Mouse (Mus musculus) midbrain, embryonic 15.5 days (tissue): ENCODE measurements at regions not wholly inside any gene's neighbourhood (a gene's known extent, or its start where the extent isn't known, plus 50 kb on each side); places are given as distances from the start of the nearest gene placed in this dataset.

Experiments
- ATAC-seq: fragments of 200-750 bp; cut with Nextera tagmentation; replicated peaks from 2 replicates; pipeline ENCODE4 v1.8.0; 2017; ENCODE audit warnings: moderate TSS enrichment
- H3K27ac ChIP-seq: fragments of 300-500 bp; sonication (generic); 2 replicates; pipeline ENCODE4 v1.5.1; 2015; ENCODE audit warnings: mild to moderate bottlenecking, inconsistent platforms
- H3K27me3 ChIP-seq: fragments of 300-500 bp; sonication (generic); replicated peaks from 2 replicates; pipeline ENCODE4 v1.6.1; 2015; ENCODE audit warnings: inconsistent platforms
- H3K36me3 ChIP-seq: fragments of 300-500 bp; sonication (generic); replicated peaks from 2 replicates; pipeline ENCODE4 v1.6.1; 2015; ENCODE audit warnings: inconsistent platforms
- H3K4me1 ChIP-seq: fragments of 300-500 bp; sonication (generic); 2 replicates; pipeline ENCODE4 v1.6.1; 2015; ENCODE audit warnings: inconsistent platforms
- H3K4me2 ChIP-seq: fragments of 300-500 bp; sonication (generic); 2 replicates; pipeline ENCODE4 v1.6.1; 2015; ENCODE audit warnings: inconsistent platforms, mild to moderate bottlenecking, moderate library complexity
- H3K4me3 ChIP-seq: fragments of 300-500 bp; sonication (generic); 2 replicates; pipeline ENCODE4 v1.5.1; 2015; ENCODE audit warnings: mild to moderate bottlenecking, inconsistent platforms
- H3K9ac ChIP-seq: fragments of 300-500 bp; sonication (generic); 2 replicates; pipeline ENCODE4 v1.6.1; 2015; ENCODE audit warnings: mild to moderate bottlenecking, inconsistent platforms
- H3K9me3 ChIP-seq: fragments of 300-500 bp; sonication (generic); 2 replicates; pipeline ENCODE4 v1.6.1; 2016; ENCODE audit warnings: inconsistent platforms
- WGBS: fragments of 180-500 bp; shearing (Covaris S2); methylation state at CpG from one replicate; pipeline ENCODE4 v1.1.7; 2015; ENCODE audit warnings: mixed read lengths; 5-methylcytosine and 5-hydroxymethylcytosine counted together

GRCm38 (mm10) chr3:78412669-78413419 lies 873.5 kb downstream of the Rapgef2 start:
- no peak overlapping the region for H3K9ac ChIP-seq
- H3K4me2 ChIP-seq: no peak overlapping the region
- H3K27ac ChIP-seq: no peak overlapping the region
- no peaks in the 10 kb centered on the region for H3K9me3 ChIP-seq
- H3K4me3 ChIP-seq: no peak overlapping the region
- H3K27me3 ChIP-seq: no peaks in the 10 kb centered on the region
- no peaks in the 10 kb centered on the region for H3K4me1 ChIP-seq
- 59% methylated on average over 5 of the region's 5 CpGs for WGBS
- no peaks in the 10 kb centered on the region for H3K36me3 ChIP-seq
- no peak for ATAC-seq

DNA sequence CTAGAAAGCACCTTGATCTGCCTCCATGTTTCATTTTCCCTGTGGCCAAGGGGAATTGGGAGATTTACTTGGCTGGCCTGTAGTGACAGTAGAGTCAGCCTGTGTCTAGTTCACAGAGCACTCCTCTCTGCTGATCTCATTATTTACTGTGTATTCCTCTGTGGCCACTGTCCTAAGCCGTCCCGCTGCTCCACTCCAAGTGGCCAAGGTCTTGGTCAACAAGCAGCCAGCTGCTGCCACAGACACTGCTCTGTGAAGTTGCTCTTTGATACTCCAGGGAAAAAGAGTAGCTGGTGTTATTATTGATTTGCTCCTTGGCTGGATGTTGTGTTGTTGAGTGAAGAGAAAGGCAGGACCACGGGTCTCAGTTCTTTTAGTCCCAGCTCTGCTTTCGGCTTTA lies 874.9 kb downstream of the Rapgef2 start:
- no peaks in the 10 kb centered on the region for H3K36me3 ChIP-seq

GRCm38 (mm10) chr3:78409237-78409636 lies 877.1 kb downstream of the Rapgef2 start:
- H3K4me2 ChIP-seq: no peak overlapping the region
- no peak overlapping the region for H3K27ac ChIP-seq
- no peaks in the 10 kb centered on the region for H3K27me3 ChIP-seq
- 61% methylated on average over 3 of the region's 3 CpGs for WGBS
- H3K36me3 ChIP-seq: no peaks in the 10 kb centered on the region
- no peaks in the 10 kb centered on the region for H3K4me1 ChIP-seq
- H3K4me3 ChIP-seq: no peak overlapping the region
- H3K9me3 ChIP-seq: no peaks in the 10 kb centered on the region
- no peak for ATAC-seq
- no peak overlapping the region for H3K9ac ChIP-seq

More for the DNA sequence above, 874.9 kb downstream of the Rapgef2 start:
- no peak for ATAC-seq
- Histone ChIP-seq H3K27ac (no peak overlapping the region), H3K9me3 (no peaks in the 10 kb centered on the region), H3K4me1 (no peaks in the 10 kb centered on the region), H3K4me3 (no peak overlapping the region), H3K9ac (no peak overlapping the region), H3K27me3 (no peaks in the 10 kb centered on the region), H3K4me2 (no peak overlapping the region)
- WGBS: 80% methylated on average over 4 of the region's 4 CpGs

DNA sequence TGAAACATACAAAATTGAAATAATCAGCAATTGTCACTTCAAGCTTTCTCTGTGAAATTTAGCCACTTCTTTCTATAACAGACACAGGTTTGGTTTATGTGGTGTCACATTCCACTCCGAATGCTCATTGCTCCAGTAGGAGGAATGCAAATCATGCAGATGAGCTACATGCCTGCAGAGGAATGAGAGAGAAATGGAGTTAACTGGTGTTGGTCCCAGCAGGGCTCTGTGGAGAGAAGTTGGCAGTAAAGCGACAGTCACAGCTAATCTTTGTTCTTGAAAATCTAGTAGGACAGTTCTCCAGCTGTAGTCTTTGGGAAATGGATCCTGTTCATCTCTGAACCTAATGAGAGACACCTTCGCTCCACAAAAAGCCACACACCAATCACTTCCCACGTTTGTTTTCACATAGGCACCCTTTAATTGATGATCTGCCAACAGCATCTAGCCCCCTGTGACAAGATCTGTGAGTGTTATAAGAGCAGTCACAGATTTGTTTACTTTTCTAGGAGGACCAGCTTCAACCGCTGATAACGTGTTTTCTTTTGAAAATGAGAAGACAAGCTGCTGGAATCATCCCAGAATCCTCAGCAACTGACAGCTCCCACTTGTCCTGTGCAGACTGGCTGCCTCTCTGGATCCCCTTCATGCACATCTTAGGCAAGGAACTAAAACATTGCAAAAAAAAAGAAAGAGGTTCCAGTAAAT lies 880.4 kb downstream of the Rapgef2 start:
- H3K4me1 ChIP-seq: no peaks in the 10 kb centered on the region
- no peak overlapping the region for H3K4me3 ChIP-seq
- no peak overlapping the region for H3K4me2 ChIP-seq
- WGBS: 56% methylated on average over 6 of the region's 6 CpGs
- no peak overlapping the region for H3K27ac ChIP-seq
- H3K36me3 ChIP-seq: no peaks in the 10 kb centered on the region
- no peaks in the 10 kb centered on the region for H3K27me3 ChIP-seq
- no peak for ATAC-seq
- H3K9ac ChIP-seq: no peak overlapping the region
- H3K9me3 ChIP-seq: no peaks in the 10 kb centered on the region

DNA sequence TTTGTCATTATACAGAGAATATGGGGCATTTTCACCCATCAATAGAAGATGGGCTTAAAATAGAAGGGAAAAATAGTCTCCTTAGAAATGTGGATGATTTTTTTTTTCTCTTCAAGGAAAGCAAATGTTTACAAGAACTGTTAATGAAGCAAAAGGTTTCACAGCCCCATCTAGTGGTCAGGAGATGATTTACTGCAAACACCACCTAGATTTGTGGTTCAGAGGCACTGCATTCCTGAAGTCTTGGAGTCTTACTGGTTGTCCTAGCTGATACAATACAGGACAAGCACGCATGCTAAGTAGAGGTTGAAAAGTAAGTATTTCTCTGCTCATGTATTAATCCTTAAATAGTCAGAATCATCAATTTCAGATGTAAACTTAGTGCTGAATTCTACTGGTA lies 927.9 kb downstream of the Rapgef2 start:
- Histone ChIP-seq H3K4me2 (no peak overlapping the region), H3K4me1 (no peaks in the 10 kb centered on the region), H3K9ac (no peak overlapping the region), H3K9me3 (no peaks in the 10 kb centered on the region), H3K27me3 (no peaks in the 10 kb centered on the region), H3K4me3 (no peak overlapping the region), H3K27ac (no peak overlapping the region), H3K36me3 (no peaks in the 10 kb centered on the region)
- WGBS: 39% methylated on average over 1 of the region's 1 CpGs
- ATAC-seq: peak; percentile 74

DNA sequence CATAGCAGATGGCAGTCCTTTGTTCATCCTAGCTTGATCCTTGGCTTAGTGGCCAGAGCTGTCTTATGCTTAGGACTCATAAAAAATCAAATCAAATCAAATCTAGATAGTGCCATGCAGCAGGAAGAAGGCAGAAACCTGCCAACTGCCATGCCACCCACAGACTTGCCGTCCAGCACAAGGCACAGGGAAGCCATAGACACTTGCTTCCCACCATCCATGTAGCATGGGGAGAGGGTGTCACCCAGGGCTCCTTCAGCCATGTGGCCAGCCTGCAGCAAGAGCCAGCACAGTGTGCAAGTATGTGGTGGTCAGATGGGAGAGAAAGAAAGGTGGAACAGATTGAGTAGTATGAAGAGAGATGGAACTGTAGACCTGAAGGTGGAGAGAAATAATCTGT lies 946.4 kb downstream of the Rapgef2 start:
- no peaks in the 10 kb centered on the region for H3K9me3 ChIP-seq
- no peak overlapping the region for H3K27ac ChIP-seq
- WGBS: 93% methylated on average over 1 of the region's 1 CpGs
- no peaks in the 10 kb centered on the region for H3K36me3 ChIP-seq
- no peak for ATAC-seq
- no peaks in the 10 kb centered on the region for H3K27me3 ChIP-seq
- H3K9ac ChIP-seq: no peak overlapping the region
- no peak overlapping the region for H3K4me2 ChIP-seq
- H3K4me3 ChIP-seq: no peak overlapping the region
- no peaks in the 10 kb centered on the region for H3K4me1 ChIP-seq

DNA sequence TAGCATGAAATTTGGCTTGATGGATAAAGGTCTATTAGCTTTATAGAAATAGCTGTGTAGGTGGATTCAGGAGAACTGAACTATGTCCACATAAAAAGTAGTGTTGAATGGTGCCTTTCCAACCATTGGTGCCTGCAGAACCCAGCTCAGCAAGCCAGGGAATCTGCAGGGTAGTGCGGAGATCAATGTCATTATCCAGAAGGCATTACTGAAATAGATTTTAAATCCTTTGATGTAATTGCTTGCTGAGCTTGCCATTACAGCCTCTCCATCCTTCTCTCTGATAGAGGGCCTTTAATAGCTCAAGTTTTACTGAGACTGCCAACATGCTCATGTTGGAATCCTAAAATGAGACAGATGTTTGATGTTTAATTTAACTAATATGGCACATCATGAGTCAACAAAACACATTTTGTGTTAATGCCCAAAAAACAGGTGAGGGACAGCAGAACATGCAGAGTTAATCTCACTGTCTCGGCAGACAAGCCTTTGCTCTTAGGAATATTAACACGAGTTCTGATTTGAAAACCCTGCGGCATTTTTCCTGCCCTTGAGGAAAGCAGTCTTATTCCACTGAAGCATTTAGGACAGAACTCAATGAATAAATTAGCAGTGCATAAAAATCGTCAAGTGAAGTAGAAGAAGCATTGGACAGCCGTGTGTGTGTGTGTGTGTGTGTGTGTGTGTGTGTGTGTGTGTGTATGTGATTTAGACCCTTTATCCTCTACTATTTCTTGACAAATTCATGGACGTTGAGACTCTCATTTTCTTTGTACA lies 974.5 kb downstream of the Rapgef2 start:
- ATAC-seq: peak; percentile 79
- Histone ChIP-seq H3K4me3 (no peak overlapping the region), H3K27ac (peak overlapping the region; percentile 24; the same call in 1 of the 2 replicates), H3K4me1 (no peaks in the 10 kb centered on the region), H3K9ac (no peak overlapping the region), H3K27me3 (no peaks in the 10 kb centered on the region), H3K4me2 (no peak overlapping the region), H3K9me3 (no peaks in the 10 kb centered on the region), H3K36me3 (no peaks in the 10 kb centered on the region)
- WGBS: 43% methylated on average over 7 of the region's 7 CpGs

DNA sequence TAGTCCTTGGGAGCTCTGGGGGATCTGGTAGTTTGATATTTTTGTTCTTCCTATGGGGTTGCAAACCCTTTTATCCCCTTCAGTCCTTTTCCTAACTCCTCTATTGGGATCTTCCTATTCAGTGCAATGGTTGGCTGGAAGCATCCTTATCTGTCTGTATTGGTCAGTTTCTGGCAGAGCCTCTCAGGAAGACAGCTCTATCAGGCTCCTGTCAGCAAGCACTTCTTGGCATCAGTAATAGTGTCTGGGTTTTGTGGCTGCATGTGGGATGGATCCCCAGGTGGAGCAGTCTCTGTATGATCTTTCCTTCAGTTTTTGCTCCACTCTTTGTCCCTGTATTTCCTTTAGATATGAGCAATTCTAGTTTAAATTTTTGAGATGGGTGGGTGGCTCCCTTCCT lies 985.8 kb downstream of the Rapgef2 start:
- ATAC-seq: no peak
- Histone ChIP-seq H3K27ac (no peak overlapping the region), H3K4me1 (no peaks in the 10 kb centered on the region), H3K9ac (no peak overlapping the region), H3K9me3 (no peaks in the 10 kb centered on the region), H3K36me3 (no peaks in the 10 kb centered on the region), H3K4me3 (no peak overlapping the region), H3K4me2 (no peak overlapping the region), H3K27me3 (no peaks in the 10 kb centered on the region)

- H3K27me3 ChIP-seq: no peaks in the 10 kb centered on the region
- 22% methylated on average over 3 of the region's 3 CpGs for WGBS
- no peak overlapping the region for H3K9ac ChIP-seq
- H3K4me1 ChIP-seq: no peaks in the 10 kb centered on the region
- H3K4me2 ChIP-seq: no peak overlapping the region
- H3K9me3 ChIP-seq: no peaks in the 10 kb centered on the region
- no peak overlapping the region for H3K27ac ChIP-seq
- H3K36me3 ChIP-seq: no peaks in the 10 kb centered on the region
- H3K4me3 ChIP-seq: no peak overlapping the region
- no peak for ATAC-seq
Measured at GRCm38 (mm10) chr3:78291894-78292293, 994.4 kb downstream of the Rapgef2 start.

DNA sequence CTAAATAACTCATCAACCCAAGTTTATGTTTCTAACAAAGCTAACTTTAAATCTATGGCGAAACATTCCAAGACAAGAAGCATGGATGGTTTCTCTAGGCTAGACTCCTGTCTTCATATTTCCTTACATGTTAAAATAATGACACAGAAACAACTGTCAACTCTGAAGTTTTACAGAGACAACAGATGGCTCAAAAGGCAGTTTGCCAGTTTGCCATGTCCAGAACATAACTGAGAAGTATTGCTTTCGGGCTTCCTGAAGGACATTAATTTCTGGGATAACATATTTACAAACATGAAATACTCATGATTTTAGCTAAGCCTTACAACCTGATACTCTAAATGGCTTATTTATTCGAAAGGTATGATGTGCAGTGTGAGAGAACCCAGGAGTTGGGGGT lies 1002.2 kb downstream of the Rapgef2 start:
- 89% methylated on average over 3 of the region's 3 CpGs for WGBS
- Histone ChIP-seq H3K4me2 (no peak overlapping the region), H3K4me1 (no peaks in the 10 kb centered on the region), H3K36me3 (no peaks in the 10 kb centered on the region), H3K27ac (no peak overlapping the region), H3K9ac (no peak overlapping the region), H3K4me3 (no peak overlapping the region), H3K9me3 (no peaks in the 10 kb centered on the region), H3K27me3 (no peaks in the 10 kb centered on the region)
- no peak for ATAC-seq

GRCm38 (mm10) chr3:78236920-78237319 lies 1049.4 kb downstream of the Rapgef2 start:
- no peak overlapping the region for H3K4me3 ChIP-seq
- no peaks in the 10 kb centered on the region for H3K4me1 ChIP-seq
- no peaks in the 10 kb centered on the region for H3K27me3 ChIP-seq
- 86% methylated on average over 7 of the region's 7 CpGs for WGBS
- no peak overlapping the region for H3K27ac ChIP-seq
- no peaks in the 10 kb centered on the region for H3K9me3 ChIP-seq
- H3K9ac ChIP-seq: no peak overlapping the region
- H3K36me3 ChIP-seq: no peaks in the 10 kb centered on the region
- no peak for ATAC-seq
- H3K4me2 ChIP-seq: no peak overlapping the region

DNA sequence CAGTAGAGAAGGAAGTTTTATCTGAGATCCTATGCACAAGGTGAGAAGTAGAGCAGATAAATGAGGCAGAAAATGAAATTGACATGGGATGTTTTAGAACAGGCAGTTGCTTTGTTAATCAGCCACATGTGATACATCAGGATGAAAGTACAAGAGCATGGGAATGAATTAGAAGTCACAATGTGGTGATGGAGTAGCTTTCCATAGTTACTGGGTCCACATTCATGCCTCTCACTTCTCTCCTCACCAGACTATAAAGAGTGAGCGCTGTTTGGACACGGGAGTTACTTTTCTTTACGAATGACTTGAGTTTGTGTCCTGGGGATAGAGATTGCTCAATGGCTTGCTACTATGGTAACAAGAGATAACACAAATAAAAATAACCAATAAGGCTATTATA lies 1076.6 kb downstream of the Rapgef2 start:
- 75% methylated on average over 3 of the region's 3 CpGs for WGBS
- no peak overlapping the region for H3K4me3 ChIP-seq
- H3K9ac ChIP-seq: no peak overlapping the region
- H3K4me2 ChIP-seq: no peak overlapping the region
- H3K4me1 ChIP-seq: no peaks in the 10 kb centered on the region
- H3K27me3 ChIP-seq: no peaks in the 10 kb centered on the region
- ATAC-seq: no peak
- H3K36me3 ChIP-seq: no peaks in the 10 kb centered on the region
- H3K9me3 ChIP-seq: no peaks in the 10 kb centered on the region
- no peak overlapping the region for H3K27ac ChIP-seq
